Mouse (Mus musculus): ENCODE data around the gene Fcrlb. TPM values are rescaled to one million over a fixed set of nuclear protein-coding genes. Genes with fewer than 3 reads are reported as not detected.
"Not testable (repeated sequence)": the region's sequence is repeated elsewhere in the genome, so short reads cannot be mapped to it uniquely, and the experiment has no call there.

Fcrlb gene
- total RNA-seq (2015; ENCODE audit: low replicate concordance) (not detected in 2 replicates), total RNA-seq (2017; ENCODE audit: low replicate concordance) (not detected in 2 replicates)

GRCm38 (mm10) chr1:170912891-170913615, at the start of gene Fcrlb:
Gene Fcrlb, minus strand, starts transcription at chr1:170912941.
- no peak for ATAC-seq (replicated peaks; ENCODE audit: low FRiP score, poor library complexity, severe bottlenecking)

GRCm38 (mm10) chr1:170962301-170962700, 49.6 kb upstream of the Fcrlb start:
- ATAC-seq (replicated peaks; ENCODE audit: low FRiP score, poor library complexity, severe bottlenecking), result no peak

GRCm38 (mm10) chr1:170961101-170961500, 48.4 kb upstream of the Fcrlb start:
- ATAC-seq (replicated peaks; ENCODE audit: low FRiP score, poor library complexity, severe bottlenecking), result no peak

- no peak for ATAC-seq (replicated peaks; ENCODE audit: low FRiP score, poor library complexity, severe bottlenecking)
Observed at GRCm38 (mm10) chr1:170959791-170960190, 47.0 kb upstream of the Fcrlb start.

- ATAC-seq (replicated peaks; ENCODE audit: low FRiP score, poor library complexity, severe bottlenecking), result no peak
Observed at GRCm38 (mm10) chr1:170958225-170958624, 45.5 kb upstream of the Fcrlb start.

GRCm38 (mm10) chr1:170953192-170953591, 40.5 kb upstream of the Fcrlb start:
- ATAC-seq (replicated peaks; ENCODE audit: low FRiP score, poor library complexity, severe bottlenecking), result no peak

GRCm38 (mm10) chr1:170950772-170951171, 38.0 kb upstream of the Fcrlb start:
- ATAC-seq (replicated peaks; ENCODE audit: low FRiP score, poor library complexity, severe bottlenecking), result no peak

- ATAC-seq (replicated peaks; ENCODE audit: low FRiP score, poor library complexity, severe bottlenecking), result not testable (repeated sequence)
Observed at GRCm38 (mm10) chr1:170944908-170945307, 32.2 kb upstream of the Fcrlb start.

- not testable (repeated sequence) for ATAC-seq (replicated peaks; ENCODE audit: low FRiP score, poor library complexity, severe bottlenecking)
Observed at GRCm38 (mm10) chr1:170944151-170944550, 31.4 kb upstream of the Fcrlb start.

GRCm38 (mm10) chr1:170939255-170939654, 26.5 kb upstream of the Fcrlb start:
- ATAC-seq (replicated peaks; ENCODE audit: low FRiP score, poor library complexity, severe bottlenecking), result no peak

- ATAC-seq (replicated peaks; ENCODE audit: low FRiP score, poor library complexity, severe bottlenecking), result no peak
Observed at GRCm38 (mm10) chr1:170934383-170934782, 21.6 kb upstream of the Fcrlb start.

GRCm38 (mm10) chr1:170933940-170934339, 21.2 kb upstream of the Fcrlb start:
- no peak for ATAC-seq (replicated peaks; ENCODE audit: low FRiP score, poor library complexity, severe bottlenecking)

GRCm38 (mm10) chr1:170933386-170933920, 20.7 kb upstream of the Fcrlb start:
- no peak for ATAC-seq (replicated peaks; ENCODE audit: low FRiP score, poor library complexity, severe bottlenecking)

GRCm38 (mm10) chr1:170932043-170932442, 19.3 kb upstream of the Fcrlb start:
- no peak for ATAC-seq (replicated peaks; ENCODE audit: low FRiP score, poor library complexity, severe bottlenecking)

GRCm38 (mm10) chr1:170929245-170929644, 16.5 kb upstream of the Fcrlb start:
- no peak for ATAC-seq (replicated peaks; ENCODE audit: low FRiP score, poor library complexity, severe bottlenecking)

- ATAC-seq (replicated peaks; ENCODE audit: low FRiP score, poor library complexity, severe bottlenecking), result no peak
Observed at GRCm38 (mm10) chr1:170928467-170928866, 15.7 kb upstream of the Fcrlb start.

GRCm38 (mm10) chr1:170927378-170927777, 14.6 kb upstream of the Fcrlb start, which contains the start of gene Fcrla:
Gene Fcrla, minus strand, starts transcription at chr1:170927583.
- ATAC-seq (replicated peaks; ENCODE audit: low FRiP score, poor library complexity, severe bottlenecking), result no peak

GRCm38 (mm10) chr1:170926941-170927340, 14.2 kb upstream of the Fcrlb start:
- no peak for ATAC-seq (replicated peaks; ENCODE audit: low FRiP score, poor library complexity, severe bottlenecking)

- 0 out of 2 replicates have a peak, but pooled peaks have one; percentile 25 for ATAC-seq (replicated peaks; ENCODE audit: low FRiP score, poor library complexity, severe bottlenecking)
Observed at GRCm38 (mm10) chr1:170924485-170924884, 11.7 kb upstream of the Fcrlb start.

- ATAC-seq (replicated peaks; ENCODE audit: low FRiP score, poor library complexity, severe bottlenecking), result no peak
Observed at GRCm38 (mm10) chr1:170919308-170919707, 6.6 kb upstream of the Fcrlb start.

- ATAC-seq (replicated peaks; ENCODE audit: low FRiP score, poor library complexity, severe bottlenecking), result no peak
Observed at GRCm38 (mm10) chr1:170915657-170916056, 2.9 kb upstream of the Fcrlb start.
